12 mouse cellular contexts compared by ENCODE assay signal in the genomic region with DNA sequence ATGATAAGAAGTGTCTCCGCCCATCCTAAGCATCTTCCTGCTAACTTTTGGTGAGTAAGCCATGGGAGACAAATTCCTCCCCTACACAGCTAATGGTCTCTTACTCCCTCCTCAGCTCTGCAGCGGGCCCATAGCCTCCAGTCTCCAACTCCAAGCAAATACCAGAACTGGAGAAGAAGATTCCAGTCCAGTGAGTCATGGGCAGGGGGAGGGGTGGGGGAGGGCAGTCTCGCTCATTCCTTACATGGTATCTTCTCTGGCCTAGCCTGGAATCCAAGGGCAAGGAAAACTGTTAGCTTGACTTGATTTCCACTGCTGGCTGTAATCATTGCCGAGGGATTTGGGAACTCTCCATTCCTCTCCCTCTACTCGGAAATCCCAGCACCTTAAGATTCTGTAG. TPM values are rescaled to one million over a fixed set of nuclear protein-coding genes. Genes with fewer than 3 reads are reported as not detected.
DNase-seq lines count a peak whose midpoint lies in the region; ATAC-seq and TF ChIP-seq lines count a peak whose summit lies in the region.
"Had no signal": no experiment of that assay in that cellular context is flagged by ENCODE, and none has a peak within 500 bp of the region (broad histone marks: within the 10 kb centered on the region; RNA-seq: fewer than 3 reads in every experiment).

No protein-coding gene starts in this region.

- TF ChIP-seq POLR2A in kidney, adult 2 months (IDR thresholded peaks at IDR 0.05; ENCODE audit: low read depth, low read length): no peak

- peak; percentile 31 for DNase-seq in kidney, adult 2 months
- DNase-seq in Muller cell, postnatal 12 days (ENCODE audit: inconsistent ontology term): peak; percentile 98
- DNase-seq in embryonic facial prominence, embryonic 14.5 days (ENCODE audit: low spot score): no peak
- DNase-seq in lung, postnatal 14 days: peak; percentile 30
- no peak for DNase-seq in thymus, postnatal 4 days
- DNase-seq: thymus, adult 2 months had no signal

- no peak overlapping the region for H3K27ac ChIP-seq in kidney, adult 2 months (ENCODE audit: insufficient read depth, low read depth, low read length)
- H3K27ac ChIP-seq in kidney, embryonic 14.5 days (ENCODE audit: low read depth, low read length): no peak overlapping the region
- no peak overlapping the region for H3K27ac ChIP-seq in embryonic facial prominence, embryonic 14.5 days (replicated peaks; ENCODE audit: low read depth, low read length)
- H3K27ac ChIP-seq: embryonic facial prominence, embryonic 15.5 days; hindbrain, embryonic 10.5 days; midbrain, embryonic 12.5 days had no signal

- no peak for ATAC-seq in kidney, embryonic 14.5 days (ENCODE audit: low FRiP score, low TSS enrichment)
- peak; percentile 41; the same call in 1 of the 2 replicates for ATAC-seq in embryonic facial prominence, embryonic 14.5 days (ENCODE audit: low read depth)
- no peak for ATAC-seq in erythroid progenitor cell, adult 5-6 weeks (replicated peaks; ENCODE audit: low FRiP score, poor library complexity, severe bottlenecking)
- no peak for ATAC-seq in monocyte, adult 5-6 weeks (replicated peaks; ENCODE audit: insufficient number of reproducible peaks, low FRiP score, low TSS enrichment, poor library complexity, severe bottlenecking)

- H3K27me3 ChIP-seq in kidney, adult 2 months (replicated peaks; ENCODE audit: control insufficient read depth, insufficient read depth, low read length): no peaks in the 10 kb centered on the region
- no peaks in the 10 kb centered on the region for H3K27me3 ChIP-seq in kidney, embryonic 14.5 days (ENCODE audit: control insufficient read depth, insufficient read depth, low read length)
- H3K27me3 ChIP-seq in embryonic facial prominence, embryonic 14.5 days (replicated peaks; ENCODE audit: control insufficient read depth, insufficient read depth, low read length): no peaks in the 10 kb centered on the region
- H3K27me3 ChIP-seq: embryonic facial prominence, embryonic 15.5 days; midbrain, embryonic 12.5 days had no signal

- H3K4me3 ChIP-seq in kidney, adult 2 months (ENCODE audit: insufficient read depth, low read depth, low read length): no peak overlapping the region
- H3K4me3 ChIP-seq in kidney, embryonic 14.5 days (ENCODE audit: low read length): no peak overlapping the region
- H3K4me3 ChIP-seq in embryonic facial prominence, embryonic 14.5 days (ENCODE audit: low read depth, low read length): no peak overlapping the region
- H3K4me3 ChIP-seq: embryonic facial prominence, embryonic 15.5 days; hindbrain, embryonic 10.5 days; midbrain, embryonic 12.5 days had no signal

- peaks cover 17% of the 10 kb centered on the region; the same call in 1 of the 2 replicates for H3K4me1 ChIP-seq in kidney, adult 2 months (ENCODE audit: control insufficient read depth, insufficient read depth, low read length)
- H3K4me1 ChIP-seq in kidney, embryonic 14.5 days (ENCODE audit: control insufficient read depth, insufficient read depth, low read length): 0 out of 2 replicates have a peak, but pooled peaks cover 6% of the 10 kb centered on the region
- 0 out of 2 replicates have a peak, but pooled peaks cover 4% of the 10 kb centered on the region for H3K4me1 ChIP-seq in embryonic facial prominence, embryonic 14.5 days (ENCODE audit: control insufficient read depth, insufficient read depth, low read length)
- H3K4me1 ChIP-seq: midbrain, embryonic 12.5 days had no signal

- no peaks in the 10 kb centered on the region for H3K36me3 ChIP-seq in kidney, adult 2 months (ENCODE audit: control insufficient read depth, insufficient read depth, low read length)
- H3K36me3 ChIP-seq in kidney, embryonic 14.5 days (ENCODE audit: control insufficient read depth, insufficient read depth, low read length): no peaks in the 10 kb centered on the region
- H3K36me3 ChIP-seq in embryonic facial prominence, embryonic 14.5 days (ENCODE audit: control insufficient read depth, insufficient read depth, low read length): no peaks in the 10 kb centered on the region
- H3K36me3 ChIP-seq: embryonic facial prominence, embryonic 15.5 days; hindbrain, embryonic 10.5 days; midbrain, embryonic 12.5 days had no signal

- no peak overlapping the region for H3K9ac ChIP-seq in kidney, embryonic 14.5 days (ENCODE audit: low read depth, low read length)
- H3K9ac ChIP-seq in embryonic facial prominence, embryonic 14.5 days (ENCODE audit: low read depth, low read length): no peak overlapping the region
- H3K9ac ChIP-seq: embryonic facial prominence, embryonic 15.5 days; midbrain, embryonic 12.5 days had no signal

- no peak overlapping the region for H3K4me2 ChIP-seq in kidney, embryonic 14.5 days (replicated peaks; ENCODE audit: low read depth, low read length)
- no peak overlapping the region for H3K4me2 ChIP-seq in embryonic facial prominence, embryonic 14.5 days (ENCODE audit: low read depth, low read length)
- H3K4me2 ChIP-seq: embryonic facial prominence, embryonic 15.5 days; midbrain, embryonic 12.5 days had no signal

- TF ChIP-seq CTCF in kidney, adult 2 months (conservative IDR thresholded peaks at IDR 0.05; ENCODE audit: insufficient read depth, insufficient read length, low read depth, low read length): no peak

- WGBS in kidney, adult 2 months: 50% methylated on average over 5 of the region's 5 CpGs
- WGBS in kidney, embryonic 14.5 days: 55% methylated on average over 5 of the region's 5 CpGs
- 46% methylated on average over 5 of the region's 5 CpGs for WGBS in embryonic facial prominence, embryonic 14.5 days

- H3K9me3 ChIP-seq in kidney, embryonic 14.5 days (ENCODE audit: control insufficient read depth, low read length): no peaks in the 10 kb centered on the region
- H3K9me3 ChIP-seq in embryonic facial prominence, embryonic 14.5 days (ENCODE audit: control insufficient read depth, low read length): no peaks in the 10 kb centered on the region
- H3K9me3 ChIP-seq: embryonic facial prominence, embryonic 15.5 days; hindbrain, embryonic 10.5 days; midbrain, embryonic 12.5 days had no signal

RNA-seq across cellular contexts. Expression of a gene that starts 51.4 kb away (rescaled TPM):
- polyA plus RNA-seq in kidney, adult 2 months (2012; rRNA removed): 78.3 and 82.5 TPM in 2 replicates
- polyA plus RNA-seq in kidney, embryonic 14.5 days (2014; fragmentation: Nextera tagmentation; extraction: Ambion mirVana): 53.4 and 92.8 TPM in 2 replicates
- polyA plus RNA-seq in embryonic facial prominence, embryonic 14.5 days (2014; fragmentation: Nextera tagmentation; extraction: Ambion mirVana): 93.4 and 95.4 TPM in 2 replicates
- 0.84 TPM in 1 of 2 replicates, not detected in the other for total RNA-seq in erythroid progenitor cell, adult 5-6 weeks (2015; ENCODE audit: low replicate concordance)
- total RNA-seq in erythroid progenitor cell, adult 5-6 weeks (2017; ENCODE audit: low replicate concordance): not detected in 2 replicates
- total RNA-seq in monocyte, adult 5-6 weeks (2017): not detected in 3 replicates

Comparison
In these comparisons a context has a peak if more than half of its experiments do, and no peak if none do; other contexts are left out.
1. DNase-seq: peak in kidney, adult 2 months (single experiment), Muller cell, postnatal 12 days (single experiment) and lung, postnatal 14 days (single experiment); none in embryonic facial prominence, embryonic 14.5 days (single experiment) and thymus, postnatal 4 days (single experiment).